Mouse (Mus musculus) neutrophil, adult 59 days (primary cell): ENCODE results near the gene Klre1. TPM values are rescaled to one million over a fixed set of nuclear protein-coding genes. Genes with fewer than 3 reads are reported as not detected.

Experiments used
- total RNA-seq, 2 experiments: library from RNA; stranded (reverse); gene quantifications; 1 replicate in 1 of 2; 2 replicates in 1 of 2; pipeline ENCODE4 v1.2.4; 2023

The Klre1 gene
- not detected for total RNA-seq

GRCm38 (mm10) chr6:129577605-129578004 lies at the start of gene Klre1:
Gene Klre1, plus strand, starts transcription at chr6:129577905.

GRCm38 (mm10) chr6:129532942-129533860 lies 44.5 kb upstream of the Klre1 start, which contains the start of gene Gabarapl1:
Gene Gabarapl1, plus strand, starts transcription at chr6:129533160.

GRCm38 (mm10) chr6:129591508-129591907 lies 13.8 kb downstream of the Klre1 start, which contains the start of gene Klrd1:
Gene Klrd1, plus strand, starts transcription at chr6:129591782.

GRCm38 (mm10) chr6:129623735-129624134 lies 46.0 kb downstream of the Klre1 start, which contains the start of gene Klrk1:
Gene Klrk1, minus strand, starts transcription at chr6:129623864.

Other genes starting within 250 kb of the Klre1 start
- not detected for gene 4922502D21Rik, start 246.1 kb upstream of the Klre1 start, total RNA-seq
- gene Clec12a, start 235.2 kb upstream of the Klre1 start, total RNA-seq, result 100 to 1,000 TPM; 190 to 205 TPM
- gene Clec12b, start 192.0 kb upstream of the Klre1 start, total RNA-seq, result under 1 TPM in 1 of 2 experiments, not detected in 1; 0.29 TPM
- 10 to 100 TPM; 10.9 TPM for gene Clec1b, start 180.6 kb upstream of the Klre1 start, total RNA-seq
- gene Clec9a, start 169.0 kb upstream of the Klre1 start, total RNA-seq, result 1 to 10 TPM; 1.6 to 3.2 TPM
- gene Clec1a, start 125.9 kb upstream of the Klre1 start, total RNA-seq, result under 1 TPM; 0.11 to 0.18 TPM
- 10 to 100 TPM; 24.7 to 29.3 TPM for gene Olr1, start 70.7 kb upstream of the Klre1 start, total RNA-seq
- 1 to 10 TPM; 1.1 to 2.2 TPM for gene Tmem52b, start 65.3 kb upstream of the Klre1 start, total RNA-seq
- 10 to 100 TPM; 23.7 to 25.7 TPM for gene Gabarapl1, start 44.7 kb upstream of the Klre1 start, total RNA-seq
- under 1 TPM in 1 of 2 experiments, not detected in 1; 0.86 TPM for gene Klrd1, start 13.9 kb downstream of the Klre1 start, total RNA-seq
- gene Klrk1, start 46.0 kb downstream of the Klre1 start, total RNA-seq, result 1 to 10 TPM; 1.7 to 3.0 TPM
- gene Klrc3, start 65.4 kb downstream of the Klre1 start, total RNA-seq, result not detected
- gene Klrc2, start 82.8 kb downstream of the Klre1 start, total RNA-seq, result not detected
- not detected for gene Klrc1, start 101.1 kb downstream of the Klre1 start, total RNA-seq
- under 1 TPM in 1 of 2 experiments, not detected in 1; 0.44 TPM for gene Klri1, start 139.2 kb downstream of the Klre1 start, total RNA-seq
- not detected for gene Klri2, start 162.6 kb downstream of the Klre1 start, total RNA-seq
- not detected for gene Gm156, start 206.4 kb downstream of the Klre1 start, total RNA-seq